31 mouse cellular contexts compared by ENCODE assay signal in genomic region chr11:32677811-32678210, GRCm38 (mm10). TPM values are rescaled to one million over a fixed set of nuclear protein-coding genes. Genes with fewer than 3 reads are reported as not detected.
A peak's percentile ranks its signal among the peaks of the same experiment; 100 is the strongest.
DNase-seq lines count a peak whose midpoint lies in the region; ATAC-seq and TF ChIP-seq lines count a peak whose summit lies in the region.
"Had no signal": no experiment of that assay in that cellular context is flagged by ENCODE, and none has a peak within 500 bp of the region (broad histone marks: within the 10 kb centered on the region; RNA-seq: fewer than 3 reads in every experiment).

No protein-coding gene starts in this region.

- no peak for TF ChIP-seq CTCF in lung, adult 2 months (IDR thresholded peaks at IDR 0.05; ENCODE audit: insufficient read depth, low read length)

- peak; percentile 16 for DNase-seq in adrenal gland, postnatal 14 days
- DNase-seq in adrenal gland, postnatal 4 days (ENCODE audit: low spot score in 2 of 2): no peak
- no peak for DNase-seq in heart, postnatal 10 days
- peak; percentile 58 for DNase-seq in 3T3-L1 (ENCODE audit: low read depth, low spot score)
- peak; percentile 66 for DNase-seq in adipocyte (ENCODE audit: low spot score)
- no peak for DNase-seq in lung, adult 2 months
- DNase-seq: cerebellum, adult 18-20 months; cerebellum, postnatal 10 days; forebrain, postnatal 0 days; gastrocnemius, postnatal 25 days; heart, adult 2 months; kidney, adult 2 months; kidney, postnatal 36 days; layer of hippocampus, adult 9-11 months; lung, postnatal 36 days; right cerebral cortex, adult 18-20 months; spleen, adult 18-20 months; thymus, postnatal 14 days had no signal

- H3K9ac ChIP-seq in heart, embryonic 13.5 days: no peak overlapping the region
- H3K9ac ChIP-seq: embryonic facial prominence, embryonic 13.5 days; forebrain, embryonic 12.5 days; forebrain, postnatal 0 days; limb, embryonic 12.5 days; liver, embryonic 15.5 days; midbrain, embryonic 12.5 days; neural tube, embryonic 12.5 days had no signal

- no peaks in the 10 kb centered on the region for H3K36me3 ChIP-seq in heart, embryonic 13.5 days
- H3K36me3 ChIP-seq: embryonic facial prominence, embryonic 13.5 days; forebrain, embryonic 12.5 days; limb, embryonic 12.5 days; liver, embryonic 15.5 days; midbrain, embryonic 12.5 days; neural tube, embryonic 12.5 days had no signal

- no peaks in the 10 kb centered on the region for H3K9me3 ChIP-seq in heart, embryonic 13.5 days
- H3K9me3 ChIP-seq: embryonic facial prominence, embryonic 13.5 days; forebrain, embryonic 12.5 days; limb, embryonic 12.5 days; liver, embryonic 15.5 days; midbrain, embryonic 12.5 days; neural tube, embryonic 12.5 days had no signal

- peaks cover 73% of the 10 kb centered on the region for H3K4me1 ChIP-seq in heart, embryonic 13.5 days
- peaks cover 30% of the 10 kb centered on the region for H3K4me1 ChIP-seq in lung, adult 2 months (ENCODE audit: control insufficient read depth, insufficient read depth, low read length)

- intact Hi-C loops in heart, postnatal 10 days (cut with DNase I): no loop called here

- peak overlapping the region; percentile 61; the same call in 1 of the 2 replicates for H3K27ac ChIP-seq in heart, embryonic 13.5 days (replicated peaks)
- H3K27ac ChIP-seq: embryonic facial prominence, embryonic 13.5 days; forebrain, embryonic 12.5 days; limb, embryonic 12.5 days; liver, embryonic 15.5 days; midbrain, embryonic 12.5 days; neural tube, embryonic 12.5 days had no signal

- H3K4me3 ChIP-seq in heart, embryonic 13.5 days: no peak overlapping the region
- no peak overlapping the region for H3K4me3 ChIP-seq in lung, adult 2 months (replicated peaks; ENCODE audit: extremely low read depth, low read depth, low read length)
- H3K4me3 ChIP-seq: embryonic facial prominence, embryonic 13.5 days; erythroblast, embryonic 14.5 days; forebrain, embryonic 12.5 days; heart, adult 2 months; limb, embryonic 12.5 days; liver, embryonic 15.5 days; midbrain, embryonic 12.5 days; myocyte; neural tube, embryonic 12.5 days had no signal

- no peak for TF ChIP-seq POLR2A in lung, adult 2 months (IDR thresholded peaks at IDR 0.05; ENCODE audit: borderline replicate concordance, extremely low read depth, low read depth, low read length)

- H3K27me3 ChIP-seq in heart, embryonic 13.5 days (replicated peaks): no peaks in the 10 kb centered on the region
- H3K27me3 ChIP-seq: embryonic facial prominence, embryonic 13.5 days; forebrain, embryonic 12.5 days; limb, embryonic 12.5 days; liver, embryonic 15.5 days; midbrain, embryonic 12.5 days; neural tube, embryonic 12.5 days had no signal

- 0 out of 2 replicates have a peak overlapping the region, but pooled peaks have one; percentile 8 for H3K4me2 ChIP-seq in heart, embryonic 13.5 days
- H3K4me2 ChIP-seq: embryonic facial prominence, embryonic 13.5 days; forebrain, embryonic 12.5 days; limb, embryonic 12.5 days; liver, embryonic 15.5 days; midbrain, embryonic 12.5 days; neural tube, embryonic 12.5 days had no signal

- ATAC-seq in heart, embryonic 13.5 days (ENCODE audit: extremely low read depth, insufficient number of reproducible peaks, low FRiP score, low TSS enrichment): no peak
- ATAC-seq in megakaryocyte-erythroid progenitor cell, adult 5-6 weeks (replicated peaks; ENCODE audit: low FRiP score, low TSS enrichment, poor library complexity, severe bottlenecking): no peak
- ATAC-seq: activated CD4-positive, CD25-positive, alpha-beta regulatory T cell, adult 4 months; CD4-positive, CD25-positive, alpha-beta regulatory T cell, adult 4 months; forebrain, postnatal 0 days; hindbrain, embryonic 16.5 days had no signal

- WGBS in heart, embryonic 13.5 days: 87% methylated on average over 1 of the region's 1 CpGs
- whole genome bisulfite sequencing in lung, adult 2 months: 51% methylated on average over 1 of the region's 1 CpGs

RNA-seq across cellular contexts. Expression of gene Fbxw11, which starts 35.3 kb away (rescaled TPM):
- 85.5 and 86.2 TPM in 2 replicates for total RNA-seq in adrenal gland, postnatal 14 days (2021)
- 100 to 1,000 TPM; 110 to 111 TPM for total RNA-seq in adrenal gland, postnatal 4 days (2021)
- 59.6 and 60.8 TPM in 2 replicates for polyA plus RNA-seq in heart, embryonic 13.5 days (2015; fragmentation: Nextera tagmentation; extraction: Ambion mirVana)
- total RNA-seq in heart, postnatal 10 days (2021): 10 to 100 TPM; 65.4 to 67.4 TPM
- 34.3 and 49.2 TPM in 2 replicates for polyA plus RNA-seq in lung, adult 2 months (2012; rRNA removed)
- 30.9 and 40.5 TPM in 2 replicates for total RNA-seq in megakaryocyte-erythroid progenitor cell, adult 5-6 weeks (2014; fragmentation: Nextera tagmentation)
- total RNA-seq in megakaryocyte-erythroid progenitor cell, adult 5-6 weeks (2017): 28.8 and 36.2 TPM in 2 replicates

Comparison
In these comparisons a context has a peak if more than half of its experiments do, and no peak if none do; other contexts are left out.
1. DNase-seq: peak in adrenal gland, postnatal 14 days (single experiment), 3T3-L1 (single experiment) and adipocyte (single experiment); none in adrenal gland, postnatal 4 days (0 of 2), heart, postnatal 10 days (0 of 2) and lung, adult 2 months (single experiment).